Mouse (Mus musculus) liver, embryonic 12.5 days (tissue): Measurements from ENCODE around the gene Junb. TPM values are rescaled to one million over a fixed set of nuclear protein-coding genes. Genes with fewer than 3 reads are reported as not detected.
A peak's percentile ranks its signal among the peaks of the same experiment; 100 is the strongest.

Experiments used
- ATAC-seq: fragments of 200-750 bp; cut with Nextera tagmentation; 2 replicates; pipeline ENCODE4 v1.8.0; 2017; ENCODE audit warnings: moderate number of reproducible peaks, mild to moderate bottlenecking, moderate library complexity
- H3K27ac ChIP-seq: fragments of 300-500 bp; sonication (generic); 2 replicates; pipeline ENCODE4 v1.5.1; 2016; ENCODE audit warnings: mild to moderate bottlenecking
- H3K27me3 ChIP-seq: fragments of 300-500 bp; sonication (generic); replicated peaks from 2 replicates; pipeline ENCODE4 v1.6.1; 2016; ENCODE audit warnings: mild to moderate bottlenecking, moderate library complexity
- H3K36me3 ChIP-seq: fragments of 300-500 bp; sonication (generic); 2 replicates; pipeline ENCODE4 v1.6.1; 2016; ENCODE audit warnings: mild to moderate bottlenecking, moderate library complexity
- H3K4me1 ChIP-seq: fragments of 300-500 bp; sonication (generic); 2 replicates; pipeline ENCODE4 v1.6.1; 2016
- H3K4me2 ChIP-seq: fragments of 300-500 bp; sonication (generic); 2 replicates; pipeline ENCODE4 v1.6.1; 2016; ENCODE audit warnings: mild to moderate bottlenecking, moderate library complexity
- H3K4me3 ChIP-seq: fragments of 300-500 bp; sonication (generic); 2 replicates; pipeline ENCODE4 v1.5.1; 2016; ENCODE audit warnings: mild to moderate bottlenecking, moderate library complexity
- H3K9ac ChIP-seq: fragments of 300-500 bp; sonication (generic); 2 replicates; pipeline ENCODE4 v1.6.1; 2016; ENCODE audit warnings: mild to moderate bottlenecking, moderate library complexity
- H3K9me3 ChIP-seq: fragments of 300-500 bp; sonication (generic); replicated peaks from 2 replicates; pipeline ENCODE4 v1.6.1; 2016; ENCODE audit warnings: mild to moderate bottlenecking, moderate library complexity
- WGBS: fragments of 180-500 bp; shearing (Covaris S2); methylation state at CpG from one replicate; pipeline ENCODE4 v1.1.7; 2016; ENCODE audit not compliant: insufficient replicate concordance; 5-methylcytosine and 5-hydroxymethylcytosine counted together
- polyA plus RNA-seq: library from polyadenylated mRNA; unstranded; fragments of >200 nt; fragmentation: Nextera tagmentation; extraction: Ambion mirVana; gene quantifications from 2 replicates; pipeline ENCODE4 v1.2.1, GENCODE M21; 2016

Junb gene
- polyA plus RNA-seq, 1 experiment from 2014 or later: 18.3 TPM

GRCm38 (mm10) chr8:84967532-84968304, 10.8 kb downstream of the Junb start:
- 82% methylated on average over 13 of the region's 13 CpGs for WGBS
- peaks cover 72% of the 10 kb centered on the region for H3K4me1 ChIP-seq
- H3K27me3 ChIP-seq: no peaks in the 10 kb centered on the region
- peak overlapping the region; percentile 94 for H3K9ac ChIP-seq
- H3K9me3 ChIP-seq: no peaks in the 10 kb centered on the region
- H3K4me2 ChIP-seq: peak overlapping the region; percentile 94
- no peak for ATAC-seq
- peak overlapping the region; percentile 81; the same call in 1 of the 2 replicates for H3K4me3 ChIP-seq
- H3K36me3 ChIP-seq: peaks cover 41% of the 10 kb centered on the region
- peak overlapping the region; percentile 97 for H3K27ac ChIP-seq

- Histone ChIP-seq H3K4me3 (peak overlapping the region; percentile 84), H3K4me1 (peaks cover 61% of the 10 kb centered on the region), H3K9me3 (no peaks in the 10 kb centered on the region), H3K27me3 (no peaks in the 10 kb centered on the region), H3K4me2 (peak overlapping the region; percentile 94), H3K27ac (peak overlapping the region; percentile 97), H3K36me3 (peaks cover 41% of the 10 kb centered on the region), H3K9ac (peak overlapping the region; percentile 62)
- 11% methylated on average over 3 of the region's 3 CpGs for WGBS
- ATAC-seq: no peak
Observed at GRCm38 (mm10) chr8:84966603-84967002, 11.9 kb downstream of the Junb start.

GRCm38 (mm10) chr8:84965731-84966291, 12.7 kb downstream of the Junb start:
- under 1% methylated on average over 41 of the region's 41 CpGs for WGBS
- Histone ChIP-seq H3K9me3 (no peaks in the 10 kb centered on the region), H3K27me3 (no peaks in the 10 kb centered on the region), H3K4me1 (peaks cover 53% of the 10 kb centered on the region), H3K4me2 (peak overlapping the region; percentile 94), H3K36me3 (peaks cover 41% of the 10 kb centered on the region), H3K4me3 (peak overlapping the region; percentile 84), H3K9ac (peak overlapping the region; percentile 89), H3K27ac (peak overlapping the region; percentile 97)
- ATAC-seq: peak; percentile 76

- peak overlapping the region; percentile 84 for H3K4me3 ChIP-seq
- WGBS: 76% methylated on average over 4 of the region's 4 CpGs
- no peaks in the 10 kb centered on the region for H3K9me3 ChIP-seq
- H3K4me1 ChIP-seq: peaks cover 47% of the 10 kb centered on the region
- no peak overlapping the region for H3K27ac ChIP-seq
- peak overlapping the region; percentile 94 for H3K4me2 ChIP-seq
- no peak overlapping the region for H3K9ac ChIP-seq
- H3K36me3 ChIP-seq: peaks cover 52% of the 10 kb centered on the region
- no peaks in the 10 kb centered on the region for H3K27me3 ChIP-seq
- no peak for ATAC-seq
Observed at GRCm38 (mm10) chr8:84963952-84964351, 14.6 kb downstream of the Junb start.

- peaks cover 86% of the 10 kb centered on the region for H3K36me3 ChIP-seq
- 85% methylated on average over 7 of the region's 7 CpGs for WGBS
- H3K4me1 ChIP-seq: peaks cover 11% of the 10 kb centered on the region
- H3K9me3 ChIP-seq: no peaks in the 10 kb centered on the region
- ATAC-seq: no peak
- no peak overlapping the region for H3K27ac ChIP-seq
- H3K4me3 ChIP-seq: no peak overlapping the region
- H3K9ac ChIP-seq: no peak overlapping the region
- H3K4me2 ChIP-seq: no peak overlapping the region
- H3K27me3 ChIP-seq: no peaks in the 10 kb centered on the region; the same call in 1 of the 2 replicates
Observed at GRCm38 (mm10) chr8:84959811-84960210, 18.7 kb downstream of the Junb start.

- H3K27me3 ChIP-seq: peaks cover 21% of the 10 kb centered on the region
- H3K4me1 ChIP-seq: peaks cover 9% of the 10 kb centered on the region
- 45% methylated on average over 2 of the region's 2 CpGs for WGBS
- no peak overlapping the region for H3K9ac ChIP-seq
- no peaks in the 10 kb centered on the region for H3K9me3 ChIP-seq
- H3K36me3 ChIP-seq: peaks cover 62% of the 10 kb centered on the region
- no peak overlapping the region for H3K4me2 ChIP-seq
- no peak overlapping the region for H3K4me3 ChIP-seq
- ATAC-seq: no peak
- no peak overlapping the region for H3K27ac ChIP-seq
Observed at GRCm38 (mm10) chr8:84956768-84957167, 21.8 kb downstream of the Junb start.

GRCm38 (mm10) chr8:84952612-84953255, 25.8 kb downstream of the Junb start:
- Histone ChIP-seq H3K4me3 (0 out of 2 replicates have a peak overlapping the region, but pooled peaks have one; percentile 1), H3K4me2 (peak overlapping the region; percentile 38), H3K36me3 (peaks cover 22% of the 10 kb centered on the region), H3K9ac (no peak overlapping the region), H3K4me1 (peaks cover 12% of the 10 kb centered on the region), H3K27me3 (peaks cover 60% of the 10 kb centered on the region), H3K27ac (no peak overlapping the region), H3K9me3 (no peaks in the 10 kb centered on the region)
- 6% methylated on average over 18 of the region's 18 CpGs for WGBS
- peak; percentile 66 for ATAC-seq

GRCm38 (mm10) chr8:84949753-84950152, 28.8 kb downstream of the Junb start:
- H3K9me3 ChIP-seq: no peaks in the 10 kb centered on the region
- H3K27ac ChIP-seq: no peak overlapping the region
- peaks cover 32% of the 10 kb centered on the region for H3K4me1 ChIP-seq
- no peak overlapping the region for H3K4me3 ChIP-seq
- no peaks in the 10 kb centered on the region for H3K36me3 ChIP-seq
- 16% methylated on average over 12 of the region's 12 CpGs for WGBS
- H3K9ac ChIP-seq: no peak overlapping the region
- no peak for ATAC-seq
- H3K4me2 ChIP-seq: no peak overlapping the region
- peaks cover 88% of the 10 kb centered on the region for H3K27me3 ChIP-seq

- H3K4me1 ChIP-seq: peaks cover 32% of the 10 kb centered on the region
- no peak for ATAC-seq
- no peak overlapping the region for H3K4me2 ChIP-seq
- H3K27me3 ChIP-seq: peaks cover 94% of the 10 kb centered on the region
- no peaks in the 10 kb centered on the region for H3K9me3 ChIP-seq
- H3K9ac ChIP-seq: no peak overlapping the region
- H3K4me3 ChIP-seq: no peak overlapping the region
- no peaks in the 10 kb centered on the region for H3K36me3 ChIP-seq
- WGBS: 10% methylated on average over 9 of the region's 9 CpGs
- H3K27ac ChIP-seq: no peak overlapping the region
Observed at GRCm38 (mm10) chr8:84947241-84947545, 31.3 kb downstream of the Junb start.

GRCm38 (mm10) chr8:84946528-84947240, 31.8 kb downstream of the Junb start, which contains the start of gene Rtbdn:
Rtbdn (plus strand) TSS chr8:84946991.
- Histone ChIP-seq H3K9ac (no peak within 1 kb of the TSS), H3K27me3 (peaks cover 94% of the 10 kb centered on the region), H3K9me3 (no peaks in the 10 kb centered on the region), H3K36me3 (no peaks in the 10 kb centered on the region), H3K4me1 (peaks cover 32% of the 10 kb centered on the region), H3K4me2 (peak within 1 kb of the TSS; percentile 67), H3K4me3 (peak within 1 kb of the TSS; percentile 44), H3K27ac (no peak within 1 kb of the TSS)
- ATAC-seq: no peak
- WGBS: 12% methylated on average over 17 of the region's 17 CpGs

GRCm38 (mm10) chr8:84945633-84946527, 32.6 kb downstream of the Junb start:
- Histone ChIP-seq H3K9me3 (no peaks in the 10 kb centered on the region), H3K36me3 (no peaks in the 10 kb centered on the region), H3K27ac (no peak overlapping the region), H3K4me2 (peak overlapping the region; percentile 67), H3K4me3 (peak overlapping the region; percentile 44), H3K4me1 (peaks cover 32% of the 10 kb centered on the region), H3K27me3 (peaks cover 95% of the 10 kb centered on the region), H3K9ac (no peak overlapping the region)
- ATAC-seq: peak; percentile 9; the same call in 1 of the 2 replicates
- WGBS: under 1% methylated on average over 54 of the region's 67 CpGs
